Mouse (Mus musculus): ENCODE measurements around the gene 1700001O22Rik. TPM values are rescaled to one million over a fixed set of nuclear protein-coding genes. Genes with fewer than 3 reads are reported as not detected.

1700001O22Rik gene
- polyA plus RNA-seq, 1 experiment = 0.12 TPM

DNA sequence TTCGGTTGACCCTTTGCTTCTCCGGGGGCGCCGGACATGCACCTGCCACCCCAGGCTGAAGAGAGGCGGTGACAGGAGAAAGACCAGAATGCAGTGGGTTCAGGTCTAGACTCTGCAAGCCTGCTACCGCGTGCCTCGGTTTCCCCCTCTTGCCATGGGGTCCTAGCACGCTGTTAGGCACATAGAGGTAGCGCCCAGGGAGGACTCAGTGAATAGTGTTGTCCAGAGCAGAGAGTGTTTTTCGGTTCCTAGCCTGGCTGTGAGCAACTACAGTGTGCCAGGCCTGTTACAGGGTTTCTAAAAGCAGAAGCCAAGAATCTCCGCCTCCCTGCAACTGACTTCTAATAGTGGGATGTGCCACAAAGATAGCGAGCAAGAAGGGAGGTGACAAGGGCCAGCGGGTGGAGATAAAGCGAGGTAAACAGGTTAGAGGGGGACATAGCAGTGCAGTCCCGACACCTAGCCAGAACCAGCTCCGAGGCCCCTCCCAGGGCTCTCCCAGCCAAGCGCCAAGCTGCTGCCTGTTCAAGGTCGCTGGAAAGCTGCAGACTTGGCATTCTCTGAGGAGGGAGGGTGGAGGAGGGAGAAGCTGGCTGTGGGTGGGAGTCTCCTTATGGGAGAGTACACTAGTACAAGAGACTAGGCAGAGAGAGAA is 31.5 kb downstream of the 1700001O22Rik start:
- H3K79me2 ChIP-seq (ENCODE audit: control insufficient read depth, insufficient read depth) = no peaks in the 10 kb centered on the region
- no peaks in the 10 kb centered on the region for H3K27me3 ChIP-seq (ENCODE audit: control insufficient read depth, insufficient read depth, insufficient read length)
- peak overlapping the region; percentile 16 for H3ac ChIP-seq (ENCODE audit: control insufficient read depth, insufficient read length)
- H3K4me2 ChIP-seq (ENCODE audit: low read depth) = peak overlapping the region; percentile 87
- no peaks in the 10 kb centered on the region for H3K36me3 ChIP-seq (ENCODE audit: control insufficient read depth, insufficient read depth)
- TF ChIP-seq USF1 (IDR thresholded peaks at IDR 0.05; ENCODE audit: low read depth) (no peak), TCF12 (IDR thresholded peaks at IDR 0.05; ENCODE audit: insufficient read depth, poor library complexity, severe bottlenecking) (no peak), MYOD1 (IDR thresholded peaks at IDR 0.05; ENCODE audit: control insufficient read depth in 1 of 3, insufficient read length in 2 of 3, low read depth in 2 of 3) (peak in 2 of 3 experiments; percentile 51 to 86), SRF (IDR thresholded peaks at IDR 0.05; ENCODE audit: control insufficient read depth, insufficient read length, low read depth) (no peak), POLR2A (IDR thresholded peaks at IDR 0.05; ENCODE audit: insufficient read length, low read depth) (no peak), MYOG (IDR thresholded peaks at IDR 0.05; ENCODE audit: control insufficient read depth in 1 of 3, insufficient read depth in 1 of 3, insufficient read length in 2 of 3, low read depth in 2 of 3) (peak in 1 of 3 experiments; percentile 24), POLR2AphosphoS2 (IDR thresholded peaks at IDR 0.05; ENCODE audit: insufficient read length, low read depth) (peak; percentile 49)
- H3K4me3 ChIP-seq = peak overlapping the region; percentile 11

DNA sequence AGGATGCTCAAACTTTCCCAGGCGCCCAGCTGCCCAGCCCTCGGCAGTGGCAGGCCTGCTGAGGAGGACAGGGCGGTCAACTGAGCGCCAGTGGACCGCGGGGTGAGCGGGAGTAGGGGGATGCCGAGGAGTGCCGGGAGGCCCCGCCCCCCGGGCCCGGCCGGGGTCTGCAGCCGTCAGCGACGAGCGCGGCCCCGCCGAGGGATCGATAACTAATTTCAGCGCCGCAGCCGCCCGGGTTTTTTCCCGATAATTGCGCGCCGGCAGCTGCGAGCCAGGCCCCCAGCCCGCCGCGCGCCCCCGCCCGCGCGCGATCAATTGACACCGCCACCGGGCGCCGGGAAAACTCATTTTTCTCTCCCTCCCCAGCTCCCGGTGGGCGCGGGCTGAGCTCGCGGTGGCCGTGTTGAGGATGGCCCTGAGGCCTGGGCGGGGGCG is 32.1 kb downstream of the 1700001O22Rik start:
- Histone ChIP-seq H3K4me3 (peak overlapping the region; percentile 11), H3ac (ENCODE audit: control insufficient read depth, insufficient read length) (peak overlapping the region; percentile 16), H3K27me3 (ENCODE audit: control insufficient read depth, insufficient read depth, insufficient read length) (no peaks in the 10 kb centered on the region), H3K79me2 (ENCODE audit: control insufficient read depth, insufficient read depth) (no peaks in the 10 kb centered on the region), H3K4me2 (ENCODE audit: low read depth) (peak overlapping the region; percentile 87), H3K36me3 (ENCODE audit: control insufficient read depth, insufficient read depth) (no peaks in the 10 kb centered on the region)
- TF ChIP-seq POLR2A (IDR thresholded peaks at IDR 0.05; ENCODE audit: insufficient read length, low read depth) (no peak), CEBPB (IDR thresholded peaks at IDR 0.05; ENCODE audit: insufficient read depth, poor library complexity, severe bottlenecking) (no peak), MYOD1 (IDR thresholded peaks at IDR 0.05; ENCODE audit: control insufficient read depth in 1 of 3, insufficient read length in 2 of 3, low read depth in 2 of 3) (no peak), REST (IDR thresholded peaks at IDR 0.05; ENCODE audit: insufficient read depth, insufficient read length) (no peak), TCF12 (IDR thresholded peaks at IDR 0.05; ENCODE audit: insufficient read depth, poor library complexity, severe bottlenecking) (no peak), MYOG (IDR thresholded peaks at IDR 0.05; ENCODE audit: control insufficient read depth in 1 of 3, insufficient read depth in 1 of 3, insufficient read length in 2 of 3, low read depth in 2 of 3) (no peak), TCF3 (IDR thresholded peaks at IDR 0.05; ENCODE audit: insufficient read length, low read depth) (no peak), MAX (IDR thresholded peaks at IDR 0.05; ENCODE audit: low read depth) (no peak)

DNA sequence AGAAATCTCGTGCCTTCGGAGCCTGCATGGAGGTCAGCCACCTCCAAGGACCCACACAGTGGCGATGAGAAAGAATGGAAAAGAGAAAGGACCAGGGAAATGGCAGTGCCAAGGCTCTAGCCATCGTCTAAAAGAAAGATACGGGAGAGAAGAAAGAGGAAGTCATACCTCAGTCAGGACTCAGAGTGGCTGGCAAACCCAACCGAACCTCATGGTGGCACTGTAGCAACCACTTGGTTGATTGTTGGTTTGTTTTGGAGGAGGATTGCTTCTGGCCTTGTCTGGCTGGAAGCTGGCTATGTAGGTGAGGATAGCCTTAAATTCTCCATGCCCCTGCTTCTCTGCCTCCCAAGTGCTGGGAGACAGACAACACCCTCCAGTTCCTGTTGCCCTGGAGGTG is 34.3 kb downstream of the 1700001O22Rik start:
- H3ac ChIP-seq (ENCODE audit: control insufficient read depth, insufficient read length) = no peak overlapping the region
- no peaks in the 10 kb centered on the region for H3K36me3 ChIP-seq (ENCODE audit: control insufficient read depth, insufficient read depth)
- TF ChIP-seq E2F4 (IDR thresholded peaks at IDR 0.05; ENCODE audit: insufficient read depth) (no peak), MAX (IDR thresholded peaks at IDR 0.05; ENCODE audit: low read depth) (no peak), MYOG (IDR thresholded peaks at IDR 0.05; ENCODE audit: control insufficient read depth in 1 of 3, insufficient read depth in 1 of 3, insufficient read length in 2 of 3, low read depth in 2 of 3) (no peak), SRF (IDR thresholded peaks at IDR 0.05; ENCODE audit: control insufficient read depth, insufficient read length, low read depth) (no peak), TCF3 (IDR thresholded peaks at IDR 0.05; ENCODE audit: insufficient read length, low read depth) (no peak), CEBPB (IDR thresholded peaks at IDR 0.05; ENCODE audit: insufficient read depth, poor library complexity, severe bottlenecking) (no peak), MYOD1 (IDR thresholded peaks at IDR 0.05; ENCODE audit: control insufficient read depth in 1 of 3, insufficient read length in 2 of 3, low read depth in 2 of 3) (no peak), TCF12 (IDR thresholded peaks at IDR 0.05; ENCODE audit: insufficient read depth, poor library complexity, severe bottlenecking) (no peak), REST (IDR thresholded peaks at IDR 0.05; ENCODE audit: insufficient read depth, insufficient read length) (no peak), POLR2A (IDR thresholded peaks at IDR 0.05; ENCODE audit: insufficient read length, low read depth) (no peak), USF1 (IDR thresholded peaks at IDR 0.05; ENCODE audit: low read depth) (no peak), POLR2AphosphoS2 (IDR thresholded peaks at IDR 0.05; ENCODE audit: insufficient read length, low read depth) (no peak)
- H3K4me2 ChIP-seq (ENCODE audit: low read depth) = no peak overlapping the region
- no peak overlapping the region for H3K4me3 ChIP-seq
- H3K27me3 ChIP-seq (ENCODE audit: control insufficient read depth, insufficient read depth, insufficient read length) = no peaks in the 10 kb centered on the region
- H3K79me2 ChIP-seq (ENCODE audit: control insufficient read depth, insufficient read depth) = no peaks in the 10 kb centered on the region

DNA sequence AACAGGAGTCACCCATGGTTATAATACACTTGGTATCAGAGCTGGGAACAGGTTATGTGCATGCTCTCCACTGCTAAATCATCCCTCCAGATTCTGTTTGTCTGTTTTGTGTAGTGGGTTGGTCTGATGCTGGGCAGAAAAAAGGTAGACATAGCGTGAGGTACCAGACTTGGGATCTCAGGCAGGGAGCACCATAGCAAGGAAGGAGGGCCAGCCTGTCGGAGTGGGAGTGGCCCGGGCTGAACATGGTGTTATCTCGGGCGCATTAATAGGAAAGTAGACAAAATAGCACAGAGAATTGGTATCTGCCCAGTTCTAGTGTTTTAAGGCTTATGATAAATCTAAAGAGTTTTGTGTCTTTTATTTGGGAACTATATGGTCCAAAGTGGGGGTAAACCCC is 34.9 kb downstream of the 1700001O22Rik start:
- no peaks in the 10 kb centered on the region for H3K27me3 ChIP-seq (ENCODE audit: control insufficient read depth, insufficient read depth, insufficient read length)
- no peaks in the 10 kb centered on the region for H3K36me3 ChIP-seq (ENCODE audit: control insufficient read depth, insufficient read depth)
- no peak overlapping the region for H3ac ChIP-seq (ENCODE audit: control insufficient read depth, insufficient read length)
- no peak overlapping the region for H3K4me3 ChIP-seq
- no peaks in the 10 kb centered on the region for H3K79me2 ChIP-seq (ENCODE audit: control insufficient read depth, insufficient read depth)
- H3K4me2 ChIP-seq (ENCODE audit: low read depth) = no peak overlapping the region
- no peak for TF ChIP-seq MYOG (IDR thresholded peaks at IDR 0.05; ENCODE audit: control insufficient read depth in 1 of 3, insufficient read depth in 1 of 3, insufficient read length in 2 of 3, low read depth in 2 of 3)
- TF ChIP-seq SRF (IDR thresholded peaks at IDR 0.05; ENCODE audit: control insufficient read depth, insufficient read length, low read depth) = no peak

DNA sequence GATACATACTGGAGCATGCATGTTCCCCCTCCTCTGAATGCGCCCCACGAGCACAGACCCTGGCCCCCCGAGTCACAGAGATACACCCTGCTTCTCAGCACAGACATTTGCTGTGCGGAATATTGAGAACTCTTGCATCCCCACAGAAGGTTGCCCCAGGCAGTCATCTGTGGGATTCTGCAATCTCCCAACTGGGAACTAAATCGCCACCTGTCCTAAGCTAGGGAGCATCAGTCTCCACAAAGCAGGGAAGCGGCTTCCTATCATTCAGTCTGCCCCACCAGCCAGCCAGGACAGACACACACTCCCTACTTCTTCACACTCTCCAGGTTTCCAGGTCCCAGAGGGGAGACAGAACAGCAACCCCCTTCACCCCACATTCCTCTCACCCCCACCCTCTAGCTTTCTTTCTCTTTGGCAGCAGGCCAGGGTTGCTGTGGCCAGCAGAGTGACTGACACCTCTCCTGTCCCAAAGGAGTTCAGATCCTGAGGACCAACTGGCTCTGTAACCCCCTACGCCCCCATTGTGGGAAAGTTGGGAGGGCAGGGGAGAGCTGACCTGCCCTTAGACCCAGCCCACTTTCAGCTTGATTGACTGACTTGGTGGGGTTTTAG is 35.7 kb downstream of the 1700001O22Rik start:
- Histone ChIP-seq H3K4me3 (no peak overlapping the region), H3K36me3 (ENCODE audit: control insufficient read depth, insufficient read depth) (no peaks in the 10 kb centered on the region), H3K79me2 (ENCODE audit: control insufficient read depth, insufficient read depth) (no peaks in the 10 kb centered on the region), H3ac (ENCODE audit: control insufficient read depth, insufficient read length) (no peak overlapping the region), H3K4me2 (ENCODE audit: low read depth) (no peak overlapping the region), H3K27me3 (ENCODE audit: control insufficient read depth, insufficient read depth, insufficient read length) (no peaks in the 10 kb centered on the region)
- no peak for TF ChIP-seq TCF12 (IDR thresholded peaks at IDR 0.05; ENCODE audit: insufficient read depth, poor library complexity, severe bottlenecking)
- TF ChIP-seq USF1 (IDR thresholded peaks at IDR 0.05; ENCODE audit: low read depth) = no peak
- TF ChIP-seq MAX (IDR thresholded peaks at IDR 0.05; ENCODE audit: low read depth) = no peak
- TF ChIP-seq MYOD1 (IDR thresholded peaks at IDR 0.05; ENCODE audit: control insufficient read depth in 1 of 3, insufficient read length in 2 of 3, low read depth in 2 of 3) = no peak
- no peak for TF ChIP-seq CEBPB (IDR thresholded peaks at IDR 0.05; ENCODE audit: insufficient read depth, poor library complexity, severe bottlenecking)
- no peak for TF ChIP-seq REST (IDR thresholded peaks at IDR 0.05; ENCODE audit: insufficient read depth, insufficient read length)
- TF ChIP-seq MYOG (IDR thresholded peaks at IDR 0.05; ENCODE audit: control insufficient read depth in 1 of 3, insufficient read depth in 1 of 3, insufficient read length in 2 of 3, low read depth in 2 of 3) = no peak
- no peak for TF ChIP-seq E2F4 (IDR thresholded peaks at IDR 0.05; ENCODE audit: insufficient read depth)

All from myocyte (in vitro differentiated cells).